Mouse (Mus musculus): ENCODE measurements around the gene Nos1. TPM values are rescaled to one million over a fixed set of nuclear protein-coding genes. Genes with fewer than 3 reads are reported as not detected.
A peak's percentile ranks its signal among the peaks of the same experiment; 100 is the strongest.
"Not testable (repeated sequence)": the region's sequence is repeated elsewhere in the genome, so short reads cannot be mapped to it uniquely, and the experiment has no call there.

Nos1 gene
- total RNA-seq, 2 experiments from 2014 or later: not detected

GRCm38 (mm10) chr5:117836930-117837329, 56.1 kb downstream of the Nos1 start:
- no peak for ATAC-seq (replicated peaks; ENCODE audit: poor library complexity, severe bottlenecking)

- no peak for ATAC-seq (replicated peaks; ENCODE audit: poor library complexity, severe bottlenecking)
These were observed 56.9 kb downstream of the Nos1 start for GRCm38 (mm10) chr5:117837731-117838130.

GRCm38 (mm10) chr5:117839501-117839900, 58.7 kb downstream of the Nos1 start:
- no peak for ATAC-seq (replicated peaks; ENCODE audit: poor library complexity, severe bottlenecking)

- ATAC-seq (replicated peaks; ENCODE audit: poor library complexity, severe bottlenecking): no peak
These were observed 59.4 kb downstream of the Nos1 start for GRCm38 (mm10) chr5:117840203-117840602.

GRCm38 (mm10) chr5:117840988-117841387, 60.2 kb downstream of the Nos1 start:
- no peak for ATAC-seq (replicated peaks; ENCODE audit: poor library complexity, severe bottlenecking)

- peak; percentile 69 for ATAC-seq (replicated peaks; ENCODE audit: poor library complexity, severe bottlenecking)
These were observed 61.0 kb downstream of the Nos1 start for GRCm38 (mm10) chr5:117841651-117842347.

GRCm38 (mm10) chr5:117842699-117843098, 61.9 kb downstream of the Nos1 start:
- ATAC-seq (replicated peaks; ENCODE audit: poor library complexity, severe bottlenecking): no peak

GRCm38 (mm10) chr5:117844611-117845010, 63.8 kb downstream of the Nos1 start:
- no peak for ATAC-seq (replicated peaks; ENCODE audit: poor library complexity, severe bottlenecking)

- no peak for ATAC-seq (replicated peaks; ENCODE audit: poor library complexity, severe bottlenecking)
These were observed 69.6 kb downstream of the Nos1 start for GRCm38 (mm10) chr5:117850474-117850873.

GRCm38 (mm10) chr5:117853741-117854140, 72.9 kb downstream of the Nos1 start:
- ATAC-seq (replicated peaks; ENCODE audit: poor library complexity, severe bottlenecking): no peak

- no peak for ATAC-seq (replicated peaks; ENCODE audit: poor library complexity, severe bottlenecking)
These were observed 83.9 kb downstream of the Nos1 start for GRCm38 (mm10) chr5:117864588-117865300.

- ATAC-seq (replicated peaks; ENCODE audit: poor library complexity, severe bottlenecking): no peak
These were observed 85.0 kb downstream of the Nos1 start for GRCm38 (mm10) chr5:117865876-117866275.

- no peak for ATAC-seq (replicated peaks; ENCODE audit: poor library complexity, severe bottlenecking)
These were observed 90.8 kb downstream of the Nos1 start for GRCm38 (mm10) chr5:117871614-117872013.

GRCm38 (mm10) chr5:117873807-117874206, 93.0 kb downstream of the Nos1 start:
- no peak for ATAC-seq (replicated peaks; ENCODE audit: poor library complexity, severe bottlenecking)

GRCm38 (mm10) chr5:117874236-117874635, 93.4 kb downstream of the Nos1 start:
- ATAC-seq (replicated peaks; ENCODE audit: poor library complexity, severe bottlenecking): no peak

GRCm38 (mm10) chr5:117879136-117879535, 98.3 kb downstream of the Nos1 start:
- no peak for ATAC-seq (replicated peaks; ENCODE audit: poor library complexity, severe bottlenecking)

GRCm38 (mm10) chr5:117880916-117881555, 100.2 kb downstream of the Nos1 start:
- ATAC-seq (replicated peaks; ENCODE audit: poor library complexity, severe bottlenecking): no peak

- ATAC-seq (replicated peaks; ENCODE audit: poor library complexity, severe bottlenecking): not testable (repeated sequence)
These were observed 101.6 kb downstream of the Nos1 start for GRCm38 (mm10) chr5:117882411-117882810.

- no peak for ATAC-seq (replicated peaks; ENCODE audit: poor library complexity, severe bottlenecking)
These were observed 104.2 kb downstream of the Nos1 start for GRCm38 (mm10) chr5:117884991-117885390.

- ATAC-seq (replicated peaks; ENCODE audit: poor library complexity, severe bottlenecking): no peak
These were observed 107.3 kb downstream of the Nos1 start for GRCm38 (mm10) chr5:117888126-117888525.

- ATAC-seq (replicated peaks; ENCODE audit: poor library complexity, severe bottlenecking): no peak
These were observed 108.1 kb downstream of the Nos1 start for GRCm38 (mm10) chr5:117888946-117889345.

Measured in granulocyte monocyte progenitor cell, adult 5-6 weeks (primary cell).